Mouse (Mus musculus) CH12.LX (cell line): Measurements from ENCODE around the gene Mbd5. TPM values are rescaled to one million over a fixed set of nuclear protein-coding genes. Genes with fewer than 3 reads are reported as not detected.

Experiments
- DNase-seq: peaks from one replicate; pipeline ENCODE4 v3.0.0-alpha.2; 2013; ENCODE audit errors: extremely low read depth
- H3K27ac ChIP-seq: 2 replicates; pipeline ENCODE4 v1.5.1; 2012; ENCODE audit warnings: low read depth, mild to moderate bottlenecking, control low read depth, moderate library complexity; ENCODE audit not compliant: insufficient read depth
- H3K27me3 ChIP-seq: replicated peaks from 2 replicates; pipeline ENCODE3; 2012; ENCODE audit warnings: inconsistent platforms
- H3K36me3 ChIP-seq, 2 experiments: replicated peaks in 1 of 2; 2 replicates each; pipeline versions ENCODE3 to v1.6.1; 2012; ENCODE audit warnings: inconsistent platforms in 1 of 2, low read length in 1 of 2, mild to moderate bottlenecking in 1 of 2, mixed read lengths in 1 of 2, moderate library complexity in 1 of 2; ENCODE audit not compliant: control insufficient read depth in 1 of 2, insufficient read depth in 1 of 2
- H3K4me1 ChIP-seq, 2 experiments: 2 replicates each; pipeline ENCODE4 v1.6.1; 2012; ENCODE audit warnings: inconsistent platforms in 1 of 2, moderate library complexity in 1 of 2; ENCODE audit not compliant: insufficient read depth in 2 of 2, control insufficient read depth in 1 of 2
- H3K4me2 ChIP-seq: 2 replicates; pipeline ENCODE4 v1.6.1; 2012; ENCODE audit warnings: low read depth, mild to moderate bottlenecking, control low read depth; ENCODE audit not compliant: poor library complexity, insufficient read depth, severe bottlenecking
- H3K4me3 ChIP-seq, 3 experiments: fragments of 150-350 bp in 1 of 3; sonication (generic) in 1 of 3; replicated peaks in 1 of 3; 2 replicates each; pipeline versions ENCODE3 to v1.5.1; 2011 to 2012; ENCODE audit warnings: low read depth in 2 of 3, low read length in 2 of 3, mild to moderate bottlenecking in 2 of 3, moderate library complexity in 2 of 3, control low read depth in 1 of 3, improper control_type of control experiment in 1 of 3, inconsistent platforms in 1 of 3, mixed read lengths in 1 of 3; ENCODE audit not compliant: poor library complexity in 1 of 3
- H3K79me2 ChIP-seq: replicated peaks from 2 replicates; pipeline ENCODE4 v1.6.1; 2012; ENCODE audit warnings: mild to moderate bottlenecking, moderate library complexity; ENCODE audit not compliant: control insufficient read depth, poor library complexity, insufficient read depth, severe bottlenecking; ENCODE audit errors: extremely low read depth
- H3K9ac ChIP-seq: 2 replicates; pipeline ENCODE4 v1.6.1; 2012; ENCODE audit warnings: low read depth, mild to moderate bottlenecking, control low read depth, moderate library complexity; ENCODE audit not compliant: insufficient read depth
- H3K9me3 ChIP-seq: replicated peaks from 2 replicates; pipeline ENCODE3; 2012; ENCODE audit warnings: low read length, inconsistent platforms, mixed read lengths
- ELF1 ChIP-seq: IDR thresholded peaks from 2 replicates; pipeline ENCODE4 v1.6.1; 2014; ENCODE audit warnings: low read depth, mild to moderate bottlenecking, inconsistent platforms, low read length, improper control_type of control experiment
- IRF4 ChIP-seq: IDR thresholded peaks from 2 replicates; pipeline ENCODE4 v1.6.1; 2014; ENCODE audit warnings: low read depth, mild to moderate bottlenecking, inconsistent platforms, low read length, improper control_type of control experiment
- JUN ChIP-seq: IDR thresholded peaks from 2 replicates; pipeline ENCODE4 v1.6.1; 2011; ENCODE audit warnings: low read depth, mild to moderate bottlenecking, low read length, improper control_type of control experiment, moderate library complexity; ENCODE audit not compliant: insufficient read depth
- MAFK ChIP-seq: IDR thresholded peaks from 2 replicates; pipeline ENCODE4 v1.6.1; 2011; ENCODE audit warnings: low read length, improper control_type of control experiment; ENCODE audit not compliant: insufficient replicate concordance
- MAX ChIP-seq: IDR thresholded peaks from 2 replicates; pipeline ENCODE4 v1.6.1; 2011; ENCODE audit warnings: low read length, improper control_type of control experiment
- MEF2A ChIP-seq: IDR thresholded peaks from 2 replicates; pipeline ENCODE4 v1.6.1; 2014; ENCODE audit warnings: low read depth, mild to moderate bottlenecking, inconsistent platforms, low read length, improper control_type of control experiment, borderline replicate concordance
- MXI1 ChIP-seq: IDR thresholded peaks from 2 replicates; pipeline ENCODE4 v1.6.1; 2011; ENCODE audit warnings: mild to moderate bottlenecking, low read depth, low read length, improper control_type of control experiment
- NELFE ChIP-seq: IDR thresholded peaks from 2 replicates; pipeline ENCODE4 v1.6.1; 2011; ENCODE audit warnings: low read depth, low read length, improper control_type of control experiment
- NRF1 ChIP-seq: IDR thresholded peaks from 2 replicates; pipeline ENCODE4 v1.6.1; 2014; ENCODE audit warnings: low read depth, mild to moderate bottlenecking, inconsistent platforms, low read length, improper control_type of control experiment, moderate library complexity
- POLR2A ChIP-seq: IDR thresholded peaks from 2 replicates; pipeline ENCODE4 v1.6.1; 2011; ENCODE audit warnings: low read depth, mild to moderate bottlenecking, improper control_type of control experiment, low read length
- POLR2AphosphoS2 ChIP-seq: IDR thresholded peaks from 2 replicates; pipeline ENCODE4 v1.6.1; 2011; ENCODE audit warnings: low read depth, low read length, improper control_type of control experiment
- SMC3 ChIP-seq: IDR thresholded peaks from 2 replicates; pipeline ENCODE4 v1.6.1; 2011; ENCODE audit warnings: low read depth, low read length, improper control_type of control experiment
- TBP ChIP-seq: conservative IDR thresholded peaks from 2 replicates; pipeline ENCODE4 v1.6.1; 2011; ENCODE audit warnings: low read depth, low read length, improper control_type of control experiment
- UBTF ChIP-seq: IDR thresholded peaks from 2 replicates; pipeline ENCODE4 v1.6.1; 2012; ENCODE audit warnings: low read depth, mild to moderate bottlenecking, inconsistent platforms, low read length, improper control_type of control experiment, moderate library complexity
- USF2 ChIP-seq: conservative IDR thresholded peaks from 2 replicates; pipeline ENCODE4 v1.6.1; 2011; ENCODE audit warnings: low read depth, low read length, improper control_type of control experiment
- ZC3H11A ChIP-seq: IDR thresholded peaks from 2 replicates; pipeline ENCODE4 v1.6.1; 2012; ENCODE audit warnings: low read depth, mild to moderate bottlenecking, inconsistent platforms, low read length, improper control_type of control experiment
- ZNF384 ChIP-seq: IDR thresholded peaks from 2 replicates; pipeline ENCODE4 v1.6.1; 2012; ENCODE audit warnings: low read depth, low read length, improper control_type of control experiment, inconsistent platforms
- dilution Hi-C: fragments of 300-500 bp; cut with MboI; formaldehyde crosslinking; loops from 2 replicates; pipeline ENCODE4 v1.14.3; 2020; ENCODE audit warnings: low sequenced_read_pairs; ENCODE audit not compliant: extremely low pct_unique_long_range_greater_than_20kb, extremely low pct_ligation_motif_present
- in situ Hi-C: fragments of 300-500 bp; cut with MboI; formaldehyde crosslinking; loops from 3 replicates; pipeline ENCODE4 v1.14.3; 2019; ENCODE audit warnings: low sequenced_read_pairs, low pct_ligation_motif_present, low pct_unique_long_range_greater_than_20kb, mixed read lengths
- polyA plus RNA-seq: library from polyadenylated mRNA; unstranded; fragments of >175 nt; gene quantifications from 2 replicates; pipeline ENCODE4 v1.2.1, GENCODE M21; 2012; ENCODE audit warnings: low read depth; ENCODE audit not compliant: insufficient read length
- total RNA-seq, 2 experiments: library from RNA; depleted of rRNA; stranded (reverse); fragments of 300-350 nt in 1 of 2; fragments of >200 nt in 1 of 2; gene quantifications; 2 replicates each; pipeline ENCODE4 v1.2.3; 2012 to 2014

Mbd5 gene
- total and polyA plus RNA-seq, 3 experiments = 2.8 to 6.3 (median 5.8) TPM

- dilution Hi-C loops = no loop called here
- no peak for DNase-seq
- H3K4me3 ChIP-seq = no peak overlapping the region
- no peaks in the 10 kb centered on the region for H3K9me3 ChIP-seq
- no peak overlapping the region; the same call in 1 of the 2 replicates for H3K4me2 ChIP-seq
- H3K27me3 ChIP-seq = no peaks in the 10 kb centered on the region
- in situ Hi-C loops = no loop called here
- peaks cover 3 to 6% of the 10 kb centered on the region in 2 experiments for H3K36me3 ChIP-seq
- 0 out of 2 replicates have a peak, but pooled peaks cover under 1% of the 10 kb centered on the region for H3K79me2 ChIP-seq
- H3K9ac ChIP-seq = no peak overlapping the region
- TF ChIP-seq ELF1 (no peak), POLR2A (no peak), SMC3 (no peak), USF2 (no peak), TBP (no peak)
- no peak overlapping the region for H3K27ac ChIP-seq
- H3K4me1 ChIP-seq = no peaks in the 10 kb centered on the region
Measured at GRCm38 (mm10) chr2:48978920-48979319, 29.6 kb downstream of the Mbd5 start.

DNA sequence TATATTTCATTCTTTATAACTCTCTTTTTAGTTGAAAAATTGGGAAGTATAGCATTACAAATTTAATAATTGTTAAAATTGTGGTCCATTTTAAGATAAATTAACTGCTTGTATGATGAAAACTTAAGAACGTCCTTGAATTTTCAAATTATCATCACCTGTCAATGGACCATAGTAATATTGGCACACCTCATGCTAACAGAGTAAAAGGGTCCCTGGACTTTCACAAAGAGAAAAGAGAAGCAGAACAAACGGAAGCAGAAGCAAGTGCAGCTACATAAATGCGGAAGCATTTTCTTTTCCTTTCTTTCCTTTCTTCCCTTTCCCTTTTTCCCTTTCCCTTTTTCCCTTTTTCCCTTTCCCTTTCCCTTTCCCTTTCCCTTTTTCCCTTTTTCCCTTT lies 41.0 kb downstream of the Mbd5 start:
- in situ Hi-C loops = no loop called here
- TF ChIP-seq MAFK (no peak), UBTF (no peak), ZNF384 (no peak), MEF2A (no peak), POLR2AphosphoS2 (no peak), NELFE (no peak), ZC3H11A (no peak), MXI1 (no peak), NRF1 (no peak), IRF4 (no peak), MAX (no peak), ELF1 (no peak), JUN (no peak)
- peaks cover 0 to 11% of the 10 kb centered on the region in 2 experiments for H3K36me3 ChIP-seq
- no peaks in the 10 kb centered on the region for H3K9me3 ChIP-seq
- H3K4me2 ChIP-seq = no peak overlapping the region
- H3K27ac ChIP-seq = no peak overlapping the region
- H3K9ac ChIP-seq = no peak overlapping the region
- no peaks in the 10 kb centered on the region for H3K4me1 ChIP-seq
- no peaks in the 10 kb centered on the region for H3K79me2 ChIP-seq
- H3K4me3 ChIP-seq = no peak overlapping the region
- H3K27me3 ChIP-seq = no peaks in the 10 kb centered on the region
- DNase-seq = no peak
- dilution Hi-C loops = no loop called here
